Mouse (Mus musculus) cortical plate, adult 2 months (tissue): Measurements from ENCODE around the gene Cdc25a.

Source experiments
- CTCF ChIP-seq: fragments of 200-500 bp; IDR thresholded peaks from 2 replicates; pipeline ENCODE4 v1.5.1; 2011; ENCODE audit warnings: mild to moderate bottlenecking, control low read depth, low read length; ENCODE audit not compliant: insufficient read depth; ENCODE audit errors: extremely low read depth
- POLR2A ChIP-seq: fragments of 200-500 bp; IDR thresholded peaks from 2 replicates; pipeline ENCODE4 v1.6.1; 2011; ENCODE audit warnings: mild to moderate bottlenecking, low read length, control low read depth; ENCODE audit not compliant: insufficient read depth; ENCODE audit errors: extremely low read depth

- TF ChIP-seq CTCF: no peak
- no peak for TF ChIP-seq POLR2A
Measured at GRCm38 (mm10) chr9:109866218-109866617, 9.2 kb upstream of the Cdc25a start.
